Mouse (Mus musculus) cerebellum, adult 9-10 months (tissue): Measurements from ENCODE around the gene Elane.

ENCODE experiments used
- DNase-seq: peaks from one replicate; pipeline ENCODE4 v3.0.0; 2022

Gene Elane

DNA sequence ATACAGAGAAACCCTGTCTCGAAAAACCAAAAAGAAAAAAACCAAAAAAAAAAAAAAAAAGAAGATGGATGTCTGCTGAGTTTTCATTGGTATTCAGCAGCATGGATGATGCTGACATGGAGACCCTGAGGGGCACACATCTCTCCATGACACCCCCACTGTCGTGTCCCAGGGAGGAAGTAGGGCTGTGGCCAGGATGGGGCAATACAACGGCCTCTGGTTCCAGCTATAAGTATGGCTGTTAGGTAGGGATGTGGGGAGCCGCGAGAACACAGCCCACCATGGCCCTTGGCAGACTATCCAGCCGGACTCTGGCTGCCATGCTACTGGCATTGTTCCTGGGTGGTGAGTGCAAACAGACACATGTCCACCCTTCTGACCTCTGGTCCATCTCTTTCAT, at the start of gene Elane:
Elane (plus strand) TSS at position 194 of the 400 bp plus-strand sequence.
- no peak for DNase-seq

DNA sequence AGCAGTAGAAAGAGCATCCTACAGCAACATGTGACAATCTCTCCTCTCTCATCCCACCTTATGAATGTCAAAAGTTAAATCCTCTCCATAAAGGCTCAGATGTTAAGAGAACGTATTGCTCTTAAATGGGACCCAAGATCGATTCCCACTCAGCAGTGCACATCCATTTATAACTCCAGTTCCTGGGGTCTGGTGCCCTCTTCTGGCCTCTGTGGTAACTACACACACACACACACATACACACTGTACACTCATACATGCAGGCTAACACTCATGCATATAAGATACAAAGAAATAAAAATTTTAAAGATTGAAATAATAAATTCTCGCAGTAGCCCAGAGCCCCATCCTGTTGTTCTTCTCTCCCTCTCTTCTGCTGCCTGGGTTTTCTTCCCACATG, 49.1 kb upstream of the Elane start:
- no peak for DNase-seq

DNA sequence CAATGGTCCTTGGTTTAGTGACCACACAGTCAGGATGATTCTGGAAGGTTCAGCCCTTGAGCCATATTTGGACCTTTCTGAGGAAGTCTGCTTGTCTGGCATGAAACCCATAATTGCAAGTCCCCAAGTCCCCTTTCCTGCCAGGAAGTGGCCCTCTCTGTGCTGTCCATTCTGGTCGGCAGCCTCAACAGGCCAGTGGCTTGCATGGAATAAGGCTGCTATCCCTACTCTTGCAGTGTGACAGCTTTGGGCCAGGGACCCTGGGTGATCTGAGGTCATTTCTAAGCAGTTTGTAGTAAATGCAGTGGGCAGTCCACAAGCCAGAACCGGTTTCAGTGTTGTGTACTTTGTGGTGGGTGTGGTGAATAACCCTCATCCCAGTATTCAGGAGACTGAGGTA, 47.9 kb upstream of the Elane start:
- DNase-seq = no peak

DNA sequence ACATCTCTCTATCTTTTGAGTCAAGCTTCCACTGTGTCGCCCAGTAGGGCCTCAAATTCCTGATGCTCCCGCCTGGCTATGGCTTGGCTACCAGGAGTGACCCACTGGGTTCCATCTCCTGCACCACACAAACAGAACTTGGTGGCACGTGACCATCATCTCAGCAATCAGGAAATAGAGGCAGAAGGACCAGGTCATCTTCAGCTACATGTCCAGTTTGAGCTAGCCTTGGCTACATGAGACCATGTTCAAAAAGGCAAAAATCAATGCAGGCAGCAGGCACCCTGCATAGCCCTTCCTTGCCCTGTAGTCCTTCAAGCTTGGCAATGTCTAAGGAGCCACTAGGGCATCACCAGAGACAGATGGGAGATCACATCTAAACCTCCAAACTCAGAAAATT, 46.0 kb upstream of the Elane start:
- no peak for DNase-seq

DNA sequence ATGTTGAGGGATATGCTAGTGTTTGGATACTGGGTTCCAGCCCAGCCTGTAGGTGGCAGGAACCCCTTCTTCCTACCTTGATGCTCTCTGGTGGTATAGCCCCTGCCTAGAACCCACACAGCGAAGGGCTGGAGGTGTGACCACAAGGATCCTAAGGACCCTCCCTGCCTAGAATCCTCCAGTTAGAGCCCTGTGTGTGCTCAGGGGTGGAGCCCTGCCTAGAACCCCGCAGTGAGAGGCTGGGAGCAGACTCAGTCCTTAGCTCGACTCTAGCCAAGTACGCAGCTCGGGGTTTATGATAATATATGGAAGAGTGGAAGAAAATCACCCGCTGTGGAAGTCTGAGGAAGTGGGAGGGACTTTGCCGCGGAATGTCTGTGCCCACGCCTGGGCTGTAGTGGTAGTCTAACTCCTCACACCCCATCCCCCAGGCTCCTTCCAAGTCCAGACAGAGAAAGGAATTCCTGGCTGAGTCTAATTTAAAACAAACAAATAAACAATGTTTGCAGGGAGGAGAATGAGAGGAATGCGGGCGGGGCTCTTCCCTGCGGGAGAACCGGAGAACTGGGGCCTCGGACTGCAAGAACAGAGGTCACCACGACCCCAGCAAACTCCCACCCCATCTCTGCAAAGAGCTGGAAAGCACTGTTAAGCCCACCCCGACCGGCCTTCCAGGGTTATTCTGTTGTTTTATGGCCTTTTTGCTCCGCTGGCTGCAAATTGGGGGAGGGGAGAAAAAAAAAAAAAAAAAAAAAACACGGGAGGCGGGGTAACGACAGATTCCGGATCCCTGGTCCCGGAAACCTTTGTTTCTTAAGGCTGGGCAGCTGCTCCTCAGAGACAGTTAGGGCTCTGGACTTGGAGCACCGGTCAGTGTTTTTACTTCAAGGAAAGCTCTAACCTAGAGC, 45.1 kb upstream of the Elane start:
- peak; percentile 72 for DNase-seq

DNA sequence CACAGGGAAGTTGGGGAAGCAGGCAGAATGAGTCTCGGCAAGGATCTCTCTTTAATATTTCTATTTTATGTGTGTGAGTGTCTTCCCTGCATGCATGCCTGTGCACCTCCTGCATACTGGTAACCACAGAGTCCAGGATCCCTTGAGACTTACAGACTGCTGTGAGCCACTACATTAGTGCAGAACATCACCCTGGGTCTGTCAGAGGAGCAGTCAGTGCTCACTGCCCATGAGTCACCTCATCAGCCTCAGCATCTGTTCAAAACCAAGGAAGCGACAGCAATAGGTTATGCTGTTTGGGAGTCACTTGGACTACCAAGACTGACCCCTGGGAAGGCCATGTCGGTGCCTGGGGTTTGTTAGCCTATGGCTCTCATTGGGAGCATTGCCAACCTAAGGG, 43.7 kb upstream of the Elane start:
- no peak for DNase-seq

DNA sequence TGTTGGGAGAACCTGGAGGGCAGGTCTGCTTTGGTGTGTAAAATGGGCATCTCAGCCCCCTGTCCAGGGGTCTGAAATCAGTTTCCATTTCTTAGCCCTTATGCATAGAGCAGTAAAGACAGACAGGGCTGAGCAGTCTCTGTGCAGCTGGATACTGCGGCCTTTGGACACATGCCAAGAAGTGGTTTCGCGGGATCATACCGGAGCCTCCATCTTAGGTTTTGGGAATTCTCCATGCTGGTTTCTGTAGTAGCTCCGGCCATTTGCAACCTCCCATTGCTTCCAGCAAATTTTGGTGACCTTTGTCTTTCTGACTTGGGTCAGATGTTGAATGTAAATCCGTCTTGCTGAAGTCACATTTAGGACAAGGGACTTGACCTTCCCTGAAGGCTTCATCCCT, 42.6 kb upstream of the Elane start:
- DNase-seq = no peak

DNA sequence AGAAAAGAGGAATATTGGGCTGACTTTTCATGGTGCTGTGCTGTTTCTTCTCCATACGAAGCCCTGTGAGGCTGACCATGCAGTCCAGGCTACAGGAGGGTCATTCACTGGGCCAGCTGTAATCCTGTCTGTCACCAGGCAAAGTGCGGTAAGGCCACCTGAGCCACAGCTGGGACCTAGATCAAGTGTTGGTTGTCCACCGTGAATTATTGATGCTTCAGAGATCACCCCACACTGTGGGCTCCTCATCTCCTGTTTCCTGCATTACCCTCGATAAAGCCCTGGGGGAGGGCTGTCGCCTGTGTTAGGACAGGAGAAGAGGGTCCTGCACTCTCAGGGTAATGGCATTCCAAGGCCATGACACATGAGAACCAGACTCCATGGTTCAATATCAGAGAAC, 39.5 kb upstream of the Elane start:
- DNase-seq = no peak

DNA sequence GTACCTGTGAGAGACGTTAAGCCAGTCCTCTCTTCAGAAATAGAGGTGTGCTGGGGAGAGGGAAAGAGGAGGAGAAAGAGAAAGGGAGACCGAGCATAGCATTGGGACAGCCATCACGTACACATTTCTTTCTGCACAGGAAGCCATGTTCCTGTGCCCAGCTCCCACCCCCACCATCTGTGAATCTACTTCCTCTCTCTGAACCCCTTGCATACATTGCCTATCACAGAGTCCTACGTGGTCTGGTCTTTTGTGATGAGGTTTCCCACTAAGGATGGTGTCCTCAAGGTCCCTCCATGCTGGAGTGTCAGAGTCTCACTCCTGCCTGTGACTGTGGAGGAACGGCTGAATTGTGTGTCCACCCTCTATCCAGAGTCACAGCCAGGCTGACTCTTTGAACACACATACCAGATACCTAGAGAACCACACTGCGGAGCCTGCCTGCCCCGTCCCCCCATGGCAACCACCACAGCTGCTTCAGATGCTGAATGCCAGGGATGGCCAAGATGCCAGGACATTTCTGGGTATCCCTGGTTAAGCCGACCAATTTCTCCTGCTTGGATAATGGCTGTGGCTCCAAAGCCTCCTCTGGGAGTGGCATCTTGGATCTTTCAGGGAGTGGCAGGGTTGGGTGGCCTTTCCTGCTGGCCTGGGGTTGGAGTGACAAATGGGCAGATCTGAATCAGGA, 36.0 kb upstream of the Elane start:
- no peak for DNase-seq

DNA sequence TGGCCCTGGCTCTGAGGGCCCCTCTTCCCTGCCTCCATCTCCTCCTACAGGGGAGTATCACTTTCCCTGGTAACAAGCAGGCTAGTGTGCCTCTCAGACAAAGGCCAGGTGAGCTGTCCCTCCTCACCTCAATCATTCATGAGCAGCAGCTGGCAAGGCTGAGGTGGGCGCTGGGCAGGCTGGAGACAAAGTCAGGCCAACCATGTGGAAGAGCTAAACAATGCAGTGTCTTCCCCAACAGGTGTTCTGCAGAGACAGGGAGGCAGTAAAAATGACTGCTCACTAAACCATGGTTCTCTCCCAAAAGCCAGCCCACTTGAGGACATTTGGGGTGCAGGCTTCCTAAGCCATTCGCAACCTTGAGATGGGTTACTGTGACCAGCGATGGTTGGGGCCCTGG, 34.4 kb upstream of the Elane start:
- no peak for DNase-seq

DNA sequence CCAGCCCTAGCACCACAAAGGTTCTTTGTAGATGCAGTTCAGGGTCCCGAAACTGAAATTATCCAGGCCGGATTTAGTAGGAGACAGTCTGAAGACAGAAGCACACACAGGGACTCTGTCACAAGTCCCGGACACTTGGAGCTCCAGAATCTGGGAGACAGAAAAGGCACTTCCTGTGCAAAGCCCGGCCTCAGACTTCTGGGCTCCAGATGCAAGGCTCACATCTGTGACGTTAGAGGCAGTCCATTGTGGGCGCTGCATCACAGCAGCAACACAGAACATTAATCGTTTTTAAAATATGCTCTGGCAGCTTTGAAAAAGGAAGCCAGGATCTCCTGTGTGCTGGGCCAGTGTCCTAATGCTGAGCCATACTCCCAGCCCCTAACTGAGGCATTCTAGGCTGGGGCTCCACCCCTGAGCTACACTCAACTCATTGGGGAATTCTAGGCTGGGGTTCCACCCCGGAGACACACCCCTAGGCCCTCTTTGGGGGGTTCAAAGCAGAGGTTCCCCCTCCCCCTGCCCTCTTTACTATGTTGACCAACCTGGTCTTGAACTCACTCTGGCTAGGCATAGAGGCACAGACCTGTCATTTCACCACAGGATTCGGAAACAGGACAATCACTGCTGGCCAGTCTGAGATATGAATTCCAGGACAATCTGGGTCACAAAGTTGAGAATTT, 33.8 kb upstream of the Elane start:
- DNase-seq = peak; percentile 67

DNA sequence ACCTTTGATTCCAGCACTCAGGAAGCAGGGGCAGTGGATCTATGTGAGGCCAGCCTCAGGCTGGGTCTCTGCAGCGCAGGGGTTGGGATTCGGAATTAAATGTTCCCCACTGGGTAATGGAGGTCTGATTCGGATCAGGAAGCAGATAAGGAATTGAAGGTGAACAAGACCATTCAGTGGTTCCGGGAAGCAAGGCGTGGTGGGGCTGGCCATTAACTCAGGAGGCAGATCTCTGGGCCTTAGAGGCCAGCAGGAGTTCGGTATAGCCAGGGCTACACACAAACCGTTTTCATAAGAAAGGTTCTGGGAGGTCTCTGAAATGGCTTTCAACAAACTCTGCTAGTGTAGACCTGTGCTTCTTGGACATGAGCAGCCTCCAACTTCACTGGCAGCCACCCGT, 33.2 kb upstream of the Elane start:
- DNase-seq = no peak

DNA sequence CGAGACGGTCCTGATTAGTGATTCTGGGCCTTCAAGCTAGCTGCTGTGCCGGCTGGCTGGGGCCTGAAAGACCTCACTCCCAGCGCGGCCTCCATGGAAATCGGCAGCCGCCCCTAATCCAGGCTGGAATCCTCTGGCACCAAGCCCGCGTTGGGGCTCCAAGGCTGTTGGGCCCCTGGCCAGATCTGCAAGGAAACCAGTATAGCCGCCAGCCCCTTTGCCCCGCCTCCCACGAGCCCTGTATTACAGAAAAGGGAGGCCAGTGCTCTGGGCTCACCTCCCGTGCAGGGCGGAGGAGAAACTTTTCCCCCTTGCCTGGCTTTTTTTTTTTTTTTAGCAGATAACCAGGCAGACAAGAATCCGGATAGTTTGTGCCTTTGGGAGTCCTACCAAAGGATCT, 32.7 kb upstream of the Elane start:
- peak; percentile 91 for DNase-seq

DNA sequence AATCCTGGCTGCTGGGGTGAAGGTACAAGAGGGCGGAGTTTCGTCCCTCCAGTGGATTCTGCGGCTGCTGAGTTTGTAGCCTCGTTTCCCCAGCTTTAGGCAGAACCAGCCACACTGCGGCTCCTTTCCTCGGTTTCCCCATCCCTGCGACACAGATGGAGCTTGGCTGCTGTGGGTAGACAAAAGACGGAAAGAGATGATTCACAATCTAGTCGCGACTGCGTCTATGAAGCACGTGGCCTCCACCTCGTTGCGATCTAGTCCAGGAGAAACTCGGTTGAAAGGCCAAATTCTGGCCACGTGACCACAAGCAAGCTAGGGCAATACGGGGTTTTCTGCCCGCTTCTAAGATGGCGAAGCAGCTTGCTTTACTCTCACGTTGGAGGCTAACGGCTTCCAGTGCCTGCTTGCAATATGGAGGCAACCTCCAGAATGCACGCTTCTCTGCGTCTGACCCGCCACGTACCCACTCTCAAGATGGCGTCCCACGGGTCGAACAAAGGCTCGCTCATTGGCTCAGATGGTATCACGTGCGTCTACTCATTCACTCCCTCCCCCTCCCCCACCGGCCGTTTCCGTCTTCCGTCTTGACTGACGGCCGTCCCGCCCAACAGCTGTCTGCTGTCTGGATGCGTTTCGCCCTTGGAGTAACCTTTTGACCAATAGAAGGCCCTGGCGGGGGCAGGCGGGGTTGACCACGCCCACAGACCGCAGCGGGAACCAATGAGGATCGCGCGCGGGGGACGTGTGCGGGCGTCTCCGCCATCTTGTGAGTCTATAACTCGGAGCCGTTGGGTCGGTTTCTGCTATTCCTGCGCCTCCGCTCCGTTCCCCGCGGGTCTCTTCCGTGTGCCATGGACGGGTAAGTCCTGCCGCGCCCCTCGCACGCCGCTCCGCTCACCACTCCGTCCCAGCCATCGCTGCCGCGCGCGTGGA, 31.9 kb upstream of the Elane start, which contains the start of gene Ptbp1:
Ptbp1 (plus strand) TSS at position 568 of the 936 bp plus-strand sequence.
- DNase-seq = peak; percentile 99

DNA sequence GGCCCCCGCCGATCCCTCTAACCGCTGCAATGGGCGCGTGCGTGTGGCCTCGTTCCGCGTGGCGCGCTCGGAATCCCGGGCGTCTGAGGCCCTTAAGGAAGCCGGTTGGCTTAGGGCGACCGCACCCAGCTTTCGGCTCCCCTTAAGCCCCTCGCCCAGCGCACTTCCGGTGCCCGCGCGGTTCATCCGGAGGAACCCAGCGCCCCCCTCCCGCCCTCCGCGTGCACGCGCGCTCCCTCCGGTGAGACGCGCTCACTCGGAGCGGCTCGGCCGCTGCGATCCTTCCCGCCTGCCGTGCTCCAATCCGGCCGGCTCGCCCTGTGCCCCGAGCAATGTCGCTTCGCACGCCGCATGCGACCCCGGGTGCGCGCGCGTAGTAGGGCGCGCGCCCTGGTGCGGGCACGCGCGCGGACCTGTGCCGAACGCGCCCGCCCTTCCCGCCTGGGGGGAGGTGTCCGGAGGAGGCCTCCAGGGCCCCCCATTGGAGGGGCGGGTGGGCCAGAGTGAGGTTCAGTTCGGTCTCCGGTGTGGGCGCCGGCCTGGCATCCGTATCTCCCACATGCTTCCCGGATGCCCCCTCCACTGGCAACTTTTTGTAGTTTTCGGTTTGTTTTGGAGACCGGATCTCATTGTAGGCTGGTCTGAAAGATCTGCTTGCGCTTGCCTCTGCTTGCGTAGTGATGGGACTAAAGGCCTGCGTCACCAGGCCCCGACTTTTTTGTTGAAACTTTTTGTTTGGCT, 31.1 kb upstream of the Elane start:
- DNase-seq = peak; percentile 76

DNA sequence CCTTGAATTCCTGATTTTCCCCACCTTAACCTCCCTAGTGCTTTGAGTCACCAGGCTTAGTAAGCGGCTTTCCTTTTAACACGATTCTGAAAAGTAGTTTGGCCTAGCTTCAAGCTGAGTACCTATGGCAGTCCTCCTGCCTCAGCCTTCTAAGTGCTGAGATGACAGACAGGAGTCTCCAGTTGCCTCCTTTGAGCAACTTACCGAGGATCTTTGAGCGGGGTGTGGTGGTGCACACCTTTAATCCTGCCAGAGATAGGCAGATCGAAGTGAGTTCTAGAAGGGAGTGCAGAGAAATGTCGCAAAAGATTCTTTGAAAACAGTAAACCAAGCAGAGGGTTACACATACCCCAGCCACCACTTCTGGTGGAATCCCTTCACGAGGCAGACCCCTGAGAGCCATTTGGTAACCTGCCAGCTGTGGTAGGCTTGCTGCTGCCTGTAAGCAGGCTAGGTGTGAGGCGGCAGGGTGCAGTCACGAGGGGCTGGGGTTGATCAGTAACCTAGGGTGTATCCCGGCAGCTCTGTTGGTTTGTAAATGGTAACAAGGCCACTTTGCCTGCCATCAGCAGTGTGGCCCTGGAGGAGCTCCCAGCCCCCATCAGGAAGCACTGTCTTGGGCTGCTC, 30.4 kb upstream of the Elane start:
- DNase-seq = peak; percentile 77

DNA sequence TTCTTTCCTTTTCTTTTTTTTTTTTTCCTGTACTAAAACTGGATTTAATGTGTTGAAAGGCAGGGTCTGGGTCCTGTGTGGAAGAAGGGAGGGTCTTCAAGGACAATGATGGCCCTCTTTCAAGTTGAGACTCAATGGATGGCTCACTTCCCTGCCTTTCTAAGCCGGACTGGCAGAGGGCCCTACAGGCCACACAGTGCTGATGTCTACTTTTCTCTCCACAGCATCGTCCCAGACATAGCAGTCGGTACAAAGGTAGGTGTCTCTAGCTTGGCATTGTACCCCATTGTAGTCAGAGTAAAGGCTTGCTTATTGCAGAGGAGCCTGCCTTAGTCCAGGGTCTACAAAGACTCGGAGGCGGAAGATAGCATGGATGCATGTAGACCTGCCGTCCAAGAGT, 29.8 kb upstream of the Elane start:
- peak; percentile 50 for DNase-seq

DNA sequence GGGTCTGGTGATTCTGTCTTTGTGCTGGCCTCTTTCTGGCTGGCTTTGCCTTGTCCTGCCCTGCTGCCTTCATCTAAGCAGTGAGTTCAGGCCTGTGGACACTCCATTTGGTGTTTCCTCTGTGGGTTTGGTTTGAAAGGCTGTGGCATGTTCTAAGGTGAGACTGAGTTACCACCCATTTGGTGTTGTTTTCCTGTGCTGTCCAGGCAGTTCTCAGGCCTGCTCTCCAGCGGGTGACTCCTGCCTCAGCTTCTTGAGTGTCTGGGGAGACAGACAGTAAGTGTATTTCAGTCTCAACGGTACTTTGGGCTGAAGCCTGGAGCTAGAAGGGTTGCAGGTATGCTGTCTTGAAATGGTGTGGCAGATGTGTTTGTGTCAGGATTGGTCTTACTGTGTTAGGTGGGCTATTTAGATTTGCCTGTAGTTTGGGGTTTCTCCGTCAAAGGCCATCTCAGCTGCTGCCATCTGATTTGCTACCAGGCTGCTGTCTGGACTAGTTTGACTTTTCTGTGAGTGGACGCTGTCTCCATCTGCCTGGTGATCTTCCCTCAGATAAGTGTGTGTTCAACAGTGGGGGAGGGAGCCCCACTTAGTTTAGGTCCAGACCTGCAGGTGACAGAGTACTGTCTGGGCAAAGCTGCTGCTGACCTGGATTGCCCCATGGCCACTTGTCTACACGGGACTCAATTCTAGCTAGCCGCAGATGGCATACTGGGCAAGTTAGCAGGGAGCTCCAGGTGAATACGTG, 29.2 kb upstream of the Elane start:
- peak; percentile 39 for DNase-seq

DNA sequence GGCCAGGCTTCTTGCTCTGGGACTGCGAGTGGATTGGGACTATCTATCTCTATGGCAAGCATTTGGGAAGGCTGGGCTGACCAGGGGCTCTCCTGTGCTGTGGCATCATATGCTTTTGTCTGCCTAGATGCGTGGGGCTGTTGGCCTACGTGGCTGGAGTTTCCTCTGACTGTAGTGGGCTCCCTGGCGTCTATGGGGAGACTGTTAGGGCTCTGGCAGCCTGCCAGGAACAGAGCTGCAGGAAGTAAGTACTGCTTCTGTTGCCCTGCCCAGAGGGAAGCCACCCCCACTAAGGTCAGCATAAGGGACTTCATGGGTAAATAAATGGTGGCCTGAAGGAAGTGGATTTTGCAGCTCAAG, 28.6 kb upstream of the Elane start:
- DNase-seq = peak; percentile 68

DNA sequence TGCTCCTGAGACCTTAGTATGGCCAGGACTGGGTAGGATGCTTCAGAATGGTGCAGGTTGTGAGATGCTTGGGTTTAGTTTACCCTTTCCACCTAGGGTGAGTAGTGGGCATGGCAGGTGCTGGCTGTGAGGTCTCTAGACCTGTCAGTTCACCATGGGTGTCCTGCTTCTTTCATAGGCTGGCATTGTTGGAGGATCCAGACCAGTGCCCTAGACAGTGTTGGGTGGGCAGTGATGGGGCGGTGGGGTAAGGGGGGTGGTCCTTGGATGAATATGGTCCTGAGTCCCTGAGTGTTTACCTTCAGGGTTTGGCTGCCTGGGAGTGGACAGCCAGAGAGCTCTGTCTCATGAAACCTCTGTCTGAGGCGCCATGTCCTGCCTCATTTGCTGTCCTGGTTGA, 28.2 kb upstream of the Elane start:
- DNase-seq = peak; percentile 38
